Mouse (Mus musculus) kidney, embryonic 15.5 days (tissue): Measurements from ENCODE around the gene Tedc2. TPM values are rescaled to one million over a fixed set of nuclear protein-coding genes. Genes with fewer than 3 reads are reported as not detected.

Experiments used
- ATAC-seq: fragments of 200-750 bp; cut with Nextera tagmentation; replicated peaks from 2 replicates; pipeline ENCODE4 v1.8.0; 2017; ENCODE audit warnings: moderate TSS enrichment; ENCODE audit not compliant: low FRiP score
- H3K27ac ChIP-seq: fragments of 300-500 bp; sonication (generic); 2 replicates; pipeline ENCODE4 v1.5.1; 2015; ENCODE audit warnings: mild to moderate bottlenecking, inconsistent platforms
- H3K27me3 ChIP-seq: fragments of 300-500 bp; sonication (generic); 2 replicates; pipeline ENCODE4 v1.6.1; 2015; ENCODE audit warnings: inconsistent platforms
- H3K36me3 ChIP-seq: fragments of 300-500 bp; sonication (generic); 2 replicates; pipeline ENCODE4 v1.6.1; 2015; ENCODE audit warnings: inconsistent platforms
- H3K4me1 ChIP-seq: fragments of 300-500 bp; sonication (generic); 2 replicates; pipeline ENCODE4 v1.6.1; 2015; ENCODE audit warnings: inconsistent platforms
- H3K4me2 ChIP-seq: fragments of 300-500 bp; sonication (generic); 2 replicates; pipeline ENCODE4 v1.6.1; 2015; ENCODE audit warnings: moderate library complexity, mild to moderate bottlenecking, inconsistent platforms
- H3K4me3 ChIP-seq: fragments of 300-500 bp; sonication (generic); replicated peaks from 2 replicates; pipeline ENCODE4 v1.5.1; 2015; ENCODE audit warnings: mild to moderate bottlenecking, inconsistent platforms
- H3K9ac ChIP-seq: fragments of 300-500 bp; sonication (generic); 2 replicates; pipeline ENCODE4 v1.6.1; 2015; ENCODE audit warnings: mild to moderate bottlenecking, inconsistent platforms
- H3K9me3 ChIP-seq: fragments of 300-500 bp; sonication (generic); replicated peaks from 2 replicates; pipeline ENCODE4 v1.6.1; 2016; ENCODE audit warnings: inconsistent platforms
- WGBS: fragments of 180-500 bp; shearing (Covaris S2); methylation state at CpG from one replicate; pipeline ENCODE4 v1.1.7; 2015; ENCODE audit warnings: mixed read lengths; 5-methylcytosine and 5-hydroxymethylcytosine counted together
- polyA plus RNA-seq: library from polyadenylated mRNA; unstranded; fragments of >200 nt; fragmentation: Nextera tagmentation; extraction: Ambion mirVana; gene quantifications from 2 replicates; pipeline ENCODE4 v1.2.1, GENCODE M21; 2015

The Tedc2 gene
- polyA plus RNA-seq, 1 experiment from 2014 or later = 14.3 TPM

- 0 out of 2 replicates have a peak, but pooled peaks have one; percentile 2 for ATAC-seq
- Histone ChIP-seq H3K27me3 (peaks cover 32% of the 10 kb centered on the region), H3K27ac (peak overlapping the region; percentile 33; the same call in 1 of the 2 replicates), H3K4me3 (peak overlapping the region; percentile 54), H3K4me1 (peaks cover 52% of the 10 kb centered on the region), H3K9me3 (no peaks in the 10 kb centered on the region), H3K9ac (peak overlapping the region; percentile 62), H3K36me3 (peaks cover 20% of the 10 kb centered on the region), H3K4me2 (peak overlapping the region; percentile 98)
- 3% methylated on average over 37 of the region's 37 CpGs for WGBS
These were observed 8.8 kb downstream of the Tedc2 start for GRCm38 (mm10) chr17:24211631-24212440.

- Histone ChIP-seq H3K27me3 (peaks cover 43% of the 10 kb centered on the region), H3K36me3 (peaks cover 8% of the 10 kb centered on the region), H3K4me2 (0 out of 2 replicates have a peak overlapping the region, but pooled peaks have one; percentile 98), H3K27ac (no peak overlapping the region), H3K4me1 (peaks cover 64% of the 10 kb centered on the region), H3K9me3 (no peaks in the 10 kb centered on the region), H3K4me3 (no peak overlapping the region), H3K9ac (no peak overlapping the region)
- ATAC-seq = no peak
- WGBS = 92% methylated on average over 3 of the region's 3 CpGs
These were observed 10.1 kb downstream of the Tedc2 start for GRCm38 (mm10) chr17:24210591-24210990.

- Histone ChIP-seq H3K4me1 (peaks cover 68% of the 10 kb centered on the region), H3K36me3 (peaks cover under 1% of the 10 kb centered on the region), H3K4me2 (peak overlapping the region; percentile 96; the same call in 1 of the 2 replicates), H3K9ac (no peak overlapping the region), H3K9me3 (no peaks in the 10 kb centered on the region), H3K27me3 (peaks cover 43% of the 10 kb centered on the region), H3K27ac (peak overlapping the region; percentile 84), H3K4me3 (no peak overlapping the region)
- WGBS = 76% methylated on average over 3 of the region's 3 CpGs
- ATAC-seq = no peak
These were observed 10.8 kb downstream of the Tedc2 start for GRCm38 (mm10) chr17:24209916-24210240.

GRCm38 (mm10) chr17:24209043-24209915 is 11.4 kb downstream of the Tedc2 start, which contains the start of gene Ntn3:
Ntn3 (minus strand) TSS chr17:24209531.
- ATAC-seq = peak; percentile 40
- H3K4me2 ChIP-seq = peak within 1 kb of the TSS; percentile 96
- WGBS = 3% methylated on average over 30 of the region's 43 CpGs
- peaks cover 43% of the 10 kb centered on the region for H3K27me3 ChIP-seq
- H3K4me1 ChIP-seq = peaks cover 74% of the 10 kb centered on the region
- H3K4me3 ChIP-seq = peak within 1 kb of the TSS; percentile 73
- H3K9me3 ChIP-seq = no peaks in the 10 kb centered on the region
- peak within 1 kb of the TSS; percentile 84 for H3K27ac ChIP-seq
- H3K36me3 ChIP-seq = no peaks in the 10 kb centered on the region
- peak within 1 kb of the TSS; percentile 64 for H3K9ac ChIP-seq

GRCm38 (mm10) chr17:24208641-24209042 is 12.0 kb downstream of the Tedc2 start:
- peak; percentile 0; the same call in 1 of the 2 replicates for ATAC-seq
- peak overlapping the region; percentile 96 for H3K4me2 ChIP-seq
- H3K9me3 ChIP-seq = no peaks in the 10 kb centered on the region
- WGBS = 2% methylated on average over 29 of the region's 29 CpGs
- H3K27me3 ChIP-seq = peaks cover 43% of the 10 kb centered on the region
- H3K9ac ChIP-seq = peak overlapping the region; percentile 64
- peak overlapping the region; percentile 84 for H3K27ac ChIP-seq
- peak overlapping the region; percentile 73 for H3K4me3 ChIP-seq
- H3K36me3 ChIP-seq = no peaks in the 10 kb centered on the region
- H3K4me1 ChIP-seq = peaks cover 79% of the 10 kb centered on the region

GRCm38 (mm10) chr17:24207768-24208640 is 12.6 kb downstream of the Tedc2 start:
- Histone ChIP-seq H3K4me1 (peaks cover 83% of the 10 kb centered on the region), H3K27ac (peak overlapping the region; percentile 84; the same call in 1 of the 2 replicates)
- WGBS = 58% methylated on average over 34 of the region's 34 CpGs

GRCm38 (mm10) chr17:24206451-24207351 is 13.9 kb downstream of the Tedc2 start:
- H3K4me1 ChIP-seq = peaks cover 76% of the 10 kb centered on the region
- WGBS = 3% methylated on average over 62 of the region's 62 CpGs
- H3K36me3 ChIP-seq = no peaks in the 10 kb centered on the region
- H3K4me2 ChIP-seq = peak overlapping the region; percentile 96
- H3K4me3 ChIP-seq = peak overlapping the region; percentile 73
- ATAC-seq = peak; percentile 31; the same call in 1 of the 2 replicates
- H3K27me3 ChIP-seq = peaks cover 43% of the 10 kb centered on the region
- H3K27ac ChIP-seq = peak overlapping the region; percentile 74
- no peaks in the 10 kb centered on the region for H3K9me3 ChIP-seq
- peak overlapping the region; percentile 71 for H3K9ac ChIP-seq

More at GRCm38 (mm10) chr17:24207768-24208640, 12.6 kb downstream of the Tedc2 start:
- H3K4me2 ChIP-seq = peak overlapping the region; percentile 96
- H3K27me3 ChIP-seq = peaks cover 43% of the 10 kb centered on the region
- peak overlapping the region; percentile 64 for H3K9ac ChIP-seq
- H3K9me3 ChIP-seq = no peaks in the 10 kb centered on the region
- no peaks in the 10 kb centered on the region for H3K36me3 ChIP-seq
- no peak for ATAC-seq
- H3K4me3 ChIP-seq = peak overlapping the region; percentile 73

GRCm38 (mm10) chr17:24205908-24206361 is 14.7 kb downstream of the Tedc2 start:
- H3K27ac ChIP-seq = peak overlapping the region; percentile 74
- H3K4me1 ChIP-seq = peaks cover 68% of the 10 kb centered on the region
- H3K4me3 ChIP-seq = peak overlapping the region; percentile 73
- H3K27me3 ChIP-seq = peaks cover 37% of the 10 kb centered on the region
- no peaks in the 10 kb centered on the region for H3K9me3 ChIP-seq
- no peaks in the 10 kb centered on the region for H3K36me3 ChIP-seq
- H3K4me2 ChIP-seq = peak overlapping the region; percentile 96
- ATAC-seq = no peak
- 5% methylated on average over 15 of the region's 15 CpGs for WGBS
- H3K9ac ChIP-seq = peak overlapping the region; percentile 71

- ATAC-seq = peak; percentile 78
- peaks cover 66% of the 10 kb centered on the region for H3K4me1 ChIP-seq
- whole genome bisulfite sequencing = under 1% methylated on average over 65 of the region's 65 CpGs
These were observed 15.3 kb downstream of the Tedc2 start, which contains the start of gene Tbc1d24 for GRCm38 (mm10) chr17:24205284-24205888. Tbc1d24 (minus strand) TSS chr17:24205562.

GRCm38 (mm10) chr17:24204846-24205245 is 15.8 kb downstream of the Tedc2 start:
- ATAC-seq = no peak
- no peaks in the 10 kb centered on the region for H3K36me3 ChIP-seq
- H3K4me2 ChIP-seq = peak overlapping the region; percentile 96
- peaks cover 27% of the 10 kb centered on the region for H3K27me3 ChIP-seq
- peak overlapping the region; percentile 73 for H3K4me3 ChIP-seq
- no peak overlapping the region for H3K27ac ChIP-seq
- no peaks in the 10 kb centered on the region for H3K9me3 ChIP-seq
- H3K4me1 ChIP-seq = peaks cover 68% of the 10 kb centered on the region
- peak overlapping the region; percentile 71 for H3K9ac ChIP-seq
- 11% methylated on average over 7 of the region's 7 CpGs for WGBS

More at GRCm38 (mm10) chr17:24205284-24205888, 15.3 kb downstream of the Tedc2 start, which contains the start of gene Tbc1d24:
- Histone ChIP-seq H3K9ac (peak within 1 kb of the TSS; percentile 71), H3K4me3 (peak within 1 kb of the TSS; percentile 73), H3K36me3 (no peaks in the 10 kb centered on the region), H3K9me3 (no peaks in the 10 kb centered on the region), H3K27ac (peak within 1 kb of the TSS; percentile 74), H3K27me3 (peaks cover 33% of the 10 kb centered on the region), H3K4me2 (peak within 1 kb of the TSS; percentile 96)
